Mouse (Mus musculus) myocyte (in vitro differentiated cells): ENCODE results near the gene Vmn1r85. TPM values are rescaled to one million over a fixed set of nuclear protein-coding genes. Genes with fewer than 3 reads are reported as not detected.

Experiments used
- H3K27me3 ChIP-seq: one replicate; pipeline ENCODE4 v1.6.1; 2011; ENCODE audit not compliant: control insufficient read depth, insufficient read depth, insufficient read length
- H3K36me3 ChIP-seq: one replicate; pipeline ENCODE4 v1.6.1; 2011; ENCODE audit not compliant: control insufficient read depth, insufficient read depth
- H3K4me2 ChIP-seq: one replicate; pipeline ENCODE4 v1.6.1; 2011; ENCODE audit warnings: low read depth, control low read depth
- H3K4me3 ChIP-seq: one replicate; pipeline ENCODE4 v1.5.1; 2011; ENCODE audit warnings: mild to moderate bottlenecking, control low read depth, moderate library complexity
- H3K79me2 ChIP-seq: one replicate; pipeline ENCODE4 v1.6.1; 2011; ENCODE audit not compliant: control insufficient read depth, insufficient read depth
- H3ac ChIP-seq: one replicate; pipeline ENCODE4 v1.6.1; 2011; ENCODE audit not compliant: control insufficient read depth, insufficient read length
- CEBPB ChIP-seq: IDR thresholded peaks from 2 replicates; pipeline ENCODE4 v1.6.1; 2011; ENCODE audit warnings: mild to moderate bottlenecking, moderate library complexity; ENCODE audit not compliant: poor library complexity, insufficient read depth, severe bottlenecking
- E2F4 ChIP-seq: IDR thresholded peaks from one replicate; pipeline ENCODE4 v1.6.1; 2011; ENCODE audit warnings: mild to moderate bottlenecking, control low read depth, moderate library complexity; ENCODE audit not compliant: insufficient read depth
- MAX ChIP-seq: IDR thresholded peaks from one replicate; pipeline ENCODE4 v1.6.1; 2011; ENCODE audit warnings: low read depth, mild to moderate bottlenecking, control low read depth
- MYOD1 ChIP-seq, 3 experiments: IDR thresholded peaks; one replicate each; pipeline ENCODE4 v1.6.1; 2011; ENCODE audit warnings: control low read depth in 2 of 3, low read depth in 2 of 3, mild to moderate bottlenecking in 2 of 3, moderate library complexity in 1 of 3; ENCODE audit not compliant: insufficient read length in 2 of 3, control insufficient read depth in 1 of 3
- MYOG ChIP-seq, 3 experiments: IDR thresholded peaks; one replicate each; pipeline ENCODE4 v1.6.1; 2011; ENCODE audit warnings: control low read depth in 2 of 3, low read depth in 2 of 3, mild to moderate bottlenecking in 2 of 3; ENCODE audit not compliant: insufficient read length in 2 of 3, control insufficient read depth in 1 of 3, insufficient read depth in 1 of 3
- POLR2A ChIP-seq: IDR thresholded peaks from one replicate; pipeline ENCODE4 v1.6.1; 2011; ENCODE audit warnings: low read depth, mild to moderate bottlenecking, control low read depth, moderate library complexity; ENCODE audit not compliant: insufficient read length
- POLR2AphosphoS2 ChIP-seq: IDR thresholded peaks from one replicate; pipeline ENCODE4 v1.6.1; 2011; ENCODE audit warnings: low read depth, control low read depth; ENCODE audit not compliant: insufficient read length
- REST ChIP-seq: IDR thresholded peaks from one replicate; pipeline ENCODE4 v1.6.1; 2011; ENCODE audit warnings: mild to moderate bottlenecking, control low read depth, moderate library complexity; ENCODE audit not compliant: insufficient read depth, insufficient read length
- SRF ChIP-seq: IDR thresholded peaks from one replicate; pipeline ENCODE4 v1.6.1; 2011; ENCODE audit warnings: low read depth; ENCODE audit not compliant: control insufficient read depth, insufficient read length
- TCF12 ChIP-seq: IDR thresholded peaks from one replicate; pipeline ENCODE4 v1.6.1; 2011; ENCODE audit warnings: mild to moderate bottlenecking, control low read depth; ENCODE audit not compliant: poor library complexity, insufficient read depth, severe bottlenecking
- TCF3 ChIP-seq: IDR thresholded peaks from one replicate; pipeline ENCODE4 v1.6.1; 2011; ENCODE audit warnings: low read depth, control low read depth; ENCODE audit not compliant: insufficient read length
- USF1 ChIP-seq: IDR thresholded peaks from one replicate; pipeline ENCODE4 v1.6.1; 2011; ENCODE audit warnings: low read depth, mild to moderate bottlenecking, control low read depth, moderate library complexity
- polyA plus RNA-seq: library from polyadenylated mRNA; unstranded; fragments of >200 nt; fragmentation: generic; extraction: Trizol; gene quantifications from one replicate; pipeline ENCODE4 v1.2.1, GENCODE M21; 2012; ENCODE audit warnings: missing spikeins

Vmn1r85 gene
- polyA plus RNA-seq, 1 experiment, result not detected

DNA sequence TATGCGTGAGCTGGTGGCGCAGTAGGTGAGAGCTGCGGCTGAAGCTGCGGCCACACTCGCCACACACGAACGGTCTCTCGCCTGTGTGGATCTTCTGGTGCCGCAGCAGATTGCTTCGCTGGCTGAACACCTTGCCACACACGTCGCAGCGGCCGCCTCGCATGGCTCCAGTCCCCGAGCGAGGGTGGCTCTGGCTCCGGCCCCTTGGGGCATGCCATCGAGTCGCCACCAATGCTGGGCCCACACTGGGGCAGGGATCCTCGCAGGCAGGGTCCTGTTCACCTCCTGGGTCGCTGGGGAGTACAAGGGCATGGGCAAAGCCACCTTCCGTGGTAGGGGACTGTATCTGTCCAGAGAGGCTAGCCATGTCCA lies 50.7 kb downstream of the Vmn1r85 start:
- no peaks in the 10 kb centered on the region for H3K27me3 ChIP-seq
- H3K4me3 ChIP-seq, result no peak overlapping the region
- no peaks in the 10 kb centered on the region for H3K79me2 ChIP-seq
- no peak overlapping the region for H3ac ChIP-seq
- H3K4me2 ChIP-seq, result no peak overlapping the region
- TF ChIP-seq TCF12 (no peak), TCF3 (no peak), E2F4 (no peak), CEBPB (no peak)
- no peaks in the 10 kb centered on the region for H3K36me3 ChIP-seq

GRCm38 (mm10) chr7:13043445-13044253 lies 51.3 kb downstream of the Vmn1r85 start:
- TF ChIP-seq USF1, result no peak
- TF ChIP-seq POLR2A, result no peak
- TF ChIP-seq TCF3, result no peak
- peak; percentile 44 for TF ChIP-seq POLR2AphosphoS2
- Histone ChIP-seq H3K4me3 (no peak overlapping the region), H3K36me3 (no peaks in the 10 kb centered on the region), H3K79me2 (no peaks in the 10 kb centered on the region), H3K27me3 (no peaks in the 10 kb centered on the region), H3K4me2 (no peak overlapping the region), H3ac (no peak overlapping the region)

GRCm38 (mm10) chr7:13043120-13043444 lies 51.9 kb downstream of the Vmn1r85 start:
- no peak overlapping the region for H3K4me2 ChIP-seq
- H3K27me3 ChIP-seq, result no peaks in the 10 kb centered on the region
- H3ac ChIP-seq, result no peak overlapping the region
- H3K4me3 ChIP-seq, result no peak overlapping the region
- no peaks in the 10 kb centered on the region for H3K79me2 ChIP-seq
- H3K36me3 ChIP-seq, result no peaks in the 10 kb centered on the region
- TF ChIP-seq POLR2AphosphoS2 (peak; percentile 56), MAX (no peak)

DNA sequence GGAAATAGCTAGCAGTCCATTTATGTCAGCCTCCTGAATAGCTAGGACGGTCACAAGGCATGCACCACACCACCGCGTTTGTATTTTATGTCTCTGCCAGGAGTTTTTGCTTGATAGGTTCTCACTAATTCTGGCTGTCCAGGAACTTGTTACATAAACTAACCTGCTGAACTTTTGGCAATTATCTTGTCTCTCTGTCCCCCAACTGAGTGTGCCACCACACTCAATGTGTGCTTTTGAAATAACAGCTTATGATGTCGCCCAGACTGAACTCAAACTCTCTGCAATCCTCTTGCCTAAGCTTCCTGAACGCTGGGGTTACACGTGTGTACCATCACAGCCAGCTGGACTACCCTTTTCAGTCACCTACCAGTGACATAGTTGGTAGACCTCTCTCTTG lies 52.5 kb downstream of the Vmn1r85 start:
- TF ChIP-seq TCF3 (no peak), MYOD1 (IDR thresholded peaks at IDR 0.05; ENCODE audit: control insufficient read depth in 1 of 3, insufficient read length in 2 of 3, low read depth in 2 of 3) (no peak), POLR2A (no peak), CEBPB (no peak), E2F4 (no peak), SRF (no peak), REST (no peak)
- H3K27me3 ChIP-seq, result no peaks in the 10 kb centered on the region

DNA sequence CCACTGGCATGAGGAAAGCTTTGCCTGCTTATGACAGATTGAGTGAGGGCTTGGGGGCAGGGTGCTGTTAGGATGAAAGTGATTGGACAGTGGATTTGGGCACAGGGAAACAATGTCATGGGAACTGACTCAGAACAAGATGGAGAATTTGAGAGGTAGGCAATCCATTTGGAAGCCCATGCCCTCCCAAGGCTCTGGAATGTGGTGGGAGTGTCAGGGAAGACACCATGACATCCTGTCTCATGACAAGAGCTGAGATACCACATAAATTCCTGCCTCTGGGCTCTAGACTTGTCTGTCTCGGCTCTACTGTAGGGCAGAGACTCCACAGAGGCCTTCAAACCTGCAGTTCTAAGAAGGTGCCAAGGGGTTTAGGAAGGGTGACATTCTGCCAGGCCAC lies 53.7 kb downstream of the Vmn1r85 start:
- Histone ChIP-seq H3K4me2 (no peak overlapping the region), H3ac (no peak overlapping the region), H3K79me2 (peaks cover 13% of the 10 kb centered on the region), H3K27me3 (no peaks in the 10 kb centered on the region), H3K36me3 (peaks cover under 1% of the 10 kb centered on the region), H3K4me3 (no peak overlapping the region)
- TF ChIP-seq MYOD1 (IDR thresholded peaks at IDR 0.05; ENCODE audit: control insufficient read depth in 1 of 3, insufficient read length in 2 of 3, low read depth in 2 of 3) (no peak), MYOG (IDR thresholded peaks at IDR 0.05; ENCODE audit: control insufficient read depth in 1 of 3, insufficient read depth in 1 of 3, insufficient read length in 2 of 3, low read depth in 2 of 3) (no peak), POLR2A (no peak), TCF3 (no peak), E2F4 (no peak), REST (no peak), TCF12 (no peak), CEBPB (no peak), USF1 (no peak), POLR2AphosphoS2 (no peak), MAX (no peak), SRF (no peak)

More for the DNA sequence above, 52.5 kb downstream of the Vmn1r85 start:
- H3ac ChIP-seq, result no peak overlapping the region
- no peak overlapping the region for H3K4me2 ChIP-seq
- H3K4me3 ChIP-seq, result no peak overlapping the region
- no peaks in the 10 kb centered on the region for H3K36me3 ChIP-seq
- peaks cover under 1% of the 10 kb centered on the region for H3K79me2 ChIP-seq

GRCm38 (mm10) chr7:13039181-13039580 lies 55.8 kb downstream of the Vmn1r85 start:
- peak overlapping the region; percentile 92 for H3K4me2 ChIP-seq
- no peaks in the 10 kb centered on the region for H3K27me3 ChIP-seq
- H3ac ChIP-seq, result peak overlapping the region; percentile 93
- peaks cover 8% of the 10 kb centered on the region for H3K36me3 ChIP-seq
- peaks cover 21% of the 10 kb centered on the region for H3K79me2 ChIP-seq
- TF ChIP-seq MYOG (IDR thresholded peaks at IDR 0.05; ENCODE audit: control insufficient read depth in 1 of 3, insufficient read depth in 1 of 3, insufficient read length in 2 of 3, low read depth in 2 of 3) (peak in 1 of 3 experiments; percentile 2), MYOD1 (IDR thresholded peaks at IDR 0.05; ENCODE audit: control insufficient read depth in 1 of 3, insufficient read length in 2 of 3, low read depth in 2 of 3) (no peak)
- H3K4me3 ChIP-seq, result peak overlapping the region; percentile 90
